Mouse (Mus musculus) hindbrain, postnatal 0 days (tissue): ENCODE results near the gene Acap2. TPM values are rescaled to one million over a fixed set of nuclear protein-coding genes. Genes with fewer than 3 reads are reported as not detected.

Experiments used
- ATAC-seq: fragments of 200-750 bp; cut with Nextera tagmentation; 2 replicates; pipeline ENCODE4 v1.8.0; 2017; ENCODE audit warnings: mild to moderate bottlenecking, moderate TSS enrichment, moderate library complexity
- DNase-seq: peaks from one replicate; pipeline ENCODE4 v3.0.0-alpha.2; 2015; ENCODE audit warnings: low spot score
- H3K27ac ChIP-seq: fragments of 300-500 bp; sonication (generic); 2 replicates; pipeline ENCODE4 v1.5.1; 2014; ENCODE audit warnings: mild to moderate bottlenecking
- H3K27me3 ChIP-seq: fragments of 300-500 bp; sonication (generic); 2 replicates; pipeline ENCODE4 v1.6.1; 2014; ENCODE audit warnings: low read length, mixed read lengths; ENCODE audit not compliant: insufficient read depth
- H3K36me3 ChIP-seq: fragments of 300-500 bp; sonication (generic); 2 replicates; pipeline ENCODE4 v1.6.1; 2014; ENCODE audit warnings: low read length, mixed read lengths; ENCODE audit not compliant: insufficient read depth
- H3K4me1 ChIP-seq: fragments of 300-500 bp; sonication (generic); 2 replicates; pipeline ENCODE4 v1.6.1; 2014; ENCODE audit warnings: antibody characterized with exemption, low read length, mixed read lengths; ENCODE audit not compliant: insufficient read depth
- H3K4me2 ChIP-seq: fragments of 300-500 bp; sonication (generic); 2 replicates; pipeline ENCODE4 v1.6.1; 2014; ENCODE audit warnings: low read depth, mild to moderate bottlenecking, low read length, moderate library complexity, mixed read lengths
- H3K4me3 ChIP-seq: fragments of 300-500 bp; sonication (generic); 2 replicates; pipeline ENCODE4 v1.5.1; 2014; ENCODE audit warnings: low read length
- H3K9ac ChIP-seq: fragments of 300-500 bp; sonication (generic); replicated peaks from 2 replicates; pipeline ENCODE4 v1.6.1; 2014; ENCODE audit warnings: mild to moderate bottlenecking, low read length, moderate library complexity, mixed read lengths
- H3K9me3 ChIP-seq: fragments of 300-500 bp; sonication (generic); 2 replicates; pipeline ENCODE4 v1.6.1; 2016; ENCODE audit warnings: low read length, mixed read lengths
- CTCF ChIP-seq: IDR thresholded peaks from 2 replicates; pipeline ENCODE4 v1.5.1; 2016; ENCODE audit warnings: antibody characterized with exemption, control low read depth, low read depth
- WGBS: fragments of 180-500 bp; shearing (Covaris S2); extraction: QIAGEN DNeasy Blood & Tissue Kit; methylation state at CpG from one replicate; pipeline ENCODE4 v1.1.7; 2014; 5-methylcytosine and 5-hydroxymethylcytosine counted together
- polyA plus RNA-seq: library from polyadenylated mRNA; unstranded; fragments of >200 nt; fragmentation: Nextera tagmentation; extraction: Ambion mirVana; gene quantifications from 2 replicates; pipeline ENCODE4 v1.2.1, GENCODE M21; 2015
- total RNA-seq: library from RNA; depleted of rRNA; stranded (reverse); fragments of >200 nt; gene quantifications from 2 replicates; pipeline ENCODE4 v1.2.3, GENCODE M21; 2014

The Acap2 gene
- total and polyA plus RNA-seq, 2 experiments from 2014 or later = 12.3 to 22.3 TPM

GRCm38 (mm10) chr16:31113596-31113995, 87.4 kb downstream of the Acap2 start:
- Histone ChIP-seq H3K4me1 (no peaks in the 10 kb centered on the region), H3K4me3 (no peak overlapping the region), H3K27me3 (no peaks in the 10 kb centered on the region), H3K9me3 (no peaks in the 10 kb centered on the region), H3K27ac (no peak overlapping the region), H3K4me2 (no peak overlapping the region), H3K36me3 (peaks cover 21% of the 10 kb centered on the region; the same call in 1 of the 2 replicates), H3K9ac (no peak overlapping the region)
- DNase-seq = no peak
- no peak for TF ChIP-seq CTCF
- ATAC-seq = no peak

- Histone ChIP-seq H3K27ac (no peak overlapping the region), H3K27me3 (no peaks in the 10 kb centered on the region), H3K4me3 (no peak overlapping the region), H3K36me3 (peaks cover 26% of the 10 kb centered on the region), H3K9me3 (no peaks in the 10 kb centered on the region), H3K4me1 (no peaks in the 10 kb centered on the region), H3K4me2 (no peak overlapping the region), H3K9ac (no peak overlapping the region)
- 79% methylated on average over 2 of the region's 2 CpGs for WGBS
- TF ChIP-seq CTCF = no peak
- no peak for ATAC-seq
- no peak for DNase-seq
These were observed 99.7 kb downstream of the Acap2 start for GRCm38 (mm10) chr16:31101352-31101751.

- Histone ChIP-seq H3K4me1 (no peaks in the 10 kb centered on the region), H3K27ac (no peak overlapping the region), H3K9me3 (no peaks in the 10 kb centered on the region), H3K36me3 (peaks cover 26% of the 10 kb centered on the region), H3K27me3 (no peaks in the 10 kb centered on the region), H3K4me2 (no peak overlapping the region), H3K4me3 (no peak overlapping the region), H3K9ac (no peak overlapping the region)
- no peak for TF ChIP-seq CTCF
- DNase-seq (no peak), ATAC-seq (no peak)
- WGBS = 82% methylated on average over 1 of the region's 1 CpGs
These were observed 101.1 kb downstream of the Acap2 start for GRCm38 (mm10) chr16:31099906-31100305.

GRCm38 (mm10) chr16:31094036-31094435, 107.0 kb downstream of the Acap2 start:
- Histone ChIP-seq H3K4me2 (no peak overlapping the region), H3K36me3 (no peaks in the 10 kb centered on the region), H3K9ac (no peak overlapping the region), H3K27me3 (no peaks in the 10 kb centered on the region), H3K27ac (no peak overlapping the region), H3K4me1 (no peaks in the 10 kb centered on the region), H3K9me3 (no peaks in the 10 kb centered on the region), H3K4me3 (no peak overlapping the region)
- no peak for ATAC-seq
- no peak for TF ChIP-seq CTCF
- 42% methylated on average over 6 of the region's 6 CpGs for WGBS
- no peak for DNase-seq

GRCm38 (mm10) chr16:31093186-31093585, 107.9 kb downstream of the Acap2 start:
- no peaks in the 10 kb centered on the region for H3K4me1 ChIP-seq
- 37% methylated on average over 9 of the region's 9 CpGs for WGBS
- TF ChIP-seq CTCF = no peak

GRCm38 (mm10) chr16:31081891-31082290, 119.2 kb downstream of the Acap2 start:
- no peak for ATAC-seq
- TF ChIP-seq CTCF = no peak
- DNase-seq = no peak
- Histone ChIP-seq H3K36me3 (no peaks in the 10 kb centered on the region), H3K4me3 (no peak overlapping the region), H3K9ac (no peak overlapping the region), H3K4me2 (peak overlapping the region; percentile 97; the same call in 1 of the 2 replicates), H3K27ac (no peak overlapping the region), H3K4me1 (0 out of 2 replicates have a peak, but pooled peaks cover 4% of the 10 kb centered on the region), H3K27me3 (no peaks in the 10 kb centered on the region), H3K9me3 (no peaks in the 10 kb centered on the region)
- 65% methylated on average over 6 of the region's 6 CpGs for WGBS

More at GRCm38 (mm10) chr16:31093186-31093585, 107.9 kb downstream of the Acap2 start:
- no peak for DNase-seq
- no peaks in the 10 kb centered on the region for H3K9me3 ChIP-seq
- no peaks in the 10 kb centered on the region for H3K27me3 ChIP-seq
- no peak overlapping the region for H3K4me2 ChIP-seq
- H3K4me3 ChIP-seq = no peak overlapping the region
- no peak overlapping the region for H3K27ac ChIP-seq
- no peak overlapping the region for H3K9ac ChIP-seq
- no peak for ATAC-seq
- H3K36me3 ChIP-seq = no peaks in the 10 kb centered on the region

GRCm38 (mm10) chr16:31081125-31081664, 119.8 kb downstream of the Acap2 start, which contains the start of gene Xxylt1:
Gene Xxylt1 (minus strand): TSS chr16:31081432.
- Histone ChIP-seq H3K4me2 (peak within 1 kb of the TSS; percentile 97), H3K9me3 (no peaks in the 10 kb centered on the region), H3K36me3 (no peaks in the 10 kb centered on the region), H3K27me3 (no peaks in the 10 kb centered on the region), H3K4me1 (0 out of 2 replicates have a peak, but pooled peaks cover 4% of the 10 kb centered on the region), H3K4me3 (peak within 1 kb of the TSS; percentile 61), H3K9ac (peak within 1 kb of the TSS; percentile 72), H3K27ac (peak within 1 kb of the TSS; percentile 90)
- TF ChIP-seq CTCF = no peak
- DNase-seq (peak; percentile 98), ATAC-seq (peak; percentile 99)
- under 1% methylated on average over 54 of the region's 54 CpGs for WGBS
